Mouse (Mus musculus) midbrain, embryonic 12.5 days (tissue): ENCODE results near the gene Gabbr2. TPM values are rescaled to one million over a fixed set of nuclear protein-coding genes. Genes with fewer than 3 reads are reported as not detected.

Source experiments
- ATAC-seq: fragments of 200-750 bp; cut with Nextera tagmentation; 2 replicates; pipeline ENCODE4 v1.8.0; 2017; ENCODE audit warnings: low read depth, moderate TSS enrichment, moderate library complexity; ENCODE audit not compliant: low FRiP score
- H3K27ac ChIP-seq: fragments of 300-500 bp; sonication (generic); replicated peaks from 2 replicates; pipeline ENCODE4 v1.5.1; 2016; ENCODE audit warnings: mild to moderate bottlenecking
- H3K27me3 ChIP-seq: fragments of 300-500 bp; sonication (generic); 2 replicates; pipeline ENCODE4 v1.6.1; 2016; ENCODE audit warnings: mild to moderate bottlenecking
- H3K36me3 ChIP-seq: fragments of 300-500 bp; sonication (generic); 2 replicates; pipeline ENCODE4 v1.6.1; 2016
- H3K4me1 ChIP-seq: fragments of 300-500 bp; sonication (generic); 2 replicates; pipeline ENCODE4 v1.6.1; 2016
- H3K4me2 ChIP-seq: fragments of 300-500 bp; sonication (generic); replicated peaks from 2 replicates; pipeline ENCODE4 v1.6.1; 2016; ENCODE audit warnings: mild to moderate bottlenecking, moderate library complexity
- H3K4me3 ChIP-seq: fragments of 300-500 bp; sonication (generic); 2 replicates; pipeline ENCODE4 v1.5.1; 2016; ENCODE audit warnings: mild to moderate bottlenecking
- H3K9ac ChIP-seq: fragments of 300-500 bp; sonication (generic); replicated peaks from 2 replicates; pipeline ENCODE4 v1.6.1; 2016; ENCODE audit warnings: mild to moderate bottlenecking, moderate library complexity
- H3K9me3 ChIP-seq: fragments of 300-500 bp; sonication (generic); 2 replicates; pipeline ENCODE4 v1.6.1; 2016; ENCODE audit warnings: mild to moderate bottlenecking
- WGBS: fragments of 180-500 bp; shearing (Covaris S2); methylation state at CpG from one replicate; pipeline ENCODE4 v1.1.7; 2016; 5-methylcytosine and 5-hydroxymethylcytosine counted together
- polyA plus RNA-seq: library from polyadenylated mRNA; unstranded; fragments of >200 nt; fragmentation: Nextera tagmentation; extraction: Ambion mirVana; gene quantifications from 2 replicates; pipeline ENCODE4 v1.2.1, GENCODE M21; 2016

Gabbr2 gene
- polyA plus RNA-seq, 1 experiment from 2014 or later: 0.69 TPM

DNA sequence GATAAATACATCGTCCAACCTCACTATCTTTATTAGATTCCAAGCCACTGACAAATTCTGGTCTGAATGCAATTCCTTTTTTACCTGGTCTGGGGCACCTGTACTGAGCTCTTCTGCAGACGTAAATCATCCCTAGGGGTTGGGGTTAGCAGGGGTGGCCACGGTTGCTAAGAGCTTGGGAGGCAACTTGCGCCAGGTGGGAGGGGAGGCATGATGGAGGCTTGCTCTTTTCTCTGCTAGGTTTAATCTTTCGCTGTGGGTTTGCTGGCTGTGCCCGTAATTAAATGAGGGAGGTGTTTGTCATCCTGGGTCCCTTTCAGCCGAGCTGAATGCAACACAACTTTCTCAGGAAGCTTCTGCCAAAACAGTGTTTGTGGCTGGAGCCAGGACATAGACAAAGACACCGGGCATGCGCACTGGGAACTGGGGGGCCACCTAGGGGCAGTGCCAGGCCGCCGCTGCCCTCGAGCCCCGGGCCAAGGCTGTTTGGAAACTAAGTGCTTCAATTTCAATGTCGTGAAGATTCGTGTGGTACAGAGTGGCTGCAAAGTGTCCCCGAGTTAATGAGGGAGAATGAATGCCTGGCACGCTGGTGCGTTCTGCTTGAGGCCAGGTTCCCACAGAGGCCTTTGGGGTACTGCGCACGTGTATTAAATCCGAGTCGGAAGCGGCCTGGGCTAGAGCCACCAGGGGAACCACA lies 136.8 kb downstream of the Gabbr2 start:
- Histone ChIP-seq H3K4me3 (peak overlapping the region; percentile 4; the same call in 1 of the 2 replicates), H3K4me1 (peaks cover 19% of the 10 kb centered on the region; the same call in 1 of the 2 replicates), H3K9me3 (0 out of 2 replicates have a peak, but pooled peaks cover 3% of the 10 kb centered on the region), H3K36me3 (no peaks in the 10 kb centered on the region), H3K4me2 (no peak overlapping the region), H3K27ac (no peak overlapping the region), H3K27me3 (no peaks in the 10 kb centered on the region; the same call in none of the 2 replicates), H3K9ac (no peak overlapping the region)
- ATAC-seq: no peak
- WGBS: 64% methylated on average over 23 of the region's 23 CpGs

DNA sequence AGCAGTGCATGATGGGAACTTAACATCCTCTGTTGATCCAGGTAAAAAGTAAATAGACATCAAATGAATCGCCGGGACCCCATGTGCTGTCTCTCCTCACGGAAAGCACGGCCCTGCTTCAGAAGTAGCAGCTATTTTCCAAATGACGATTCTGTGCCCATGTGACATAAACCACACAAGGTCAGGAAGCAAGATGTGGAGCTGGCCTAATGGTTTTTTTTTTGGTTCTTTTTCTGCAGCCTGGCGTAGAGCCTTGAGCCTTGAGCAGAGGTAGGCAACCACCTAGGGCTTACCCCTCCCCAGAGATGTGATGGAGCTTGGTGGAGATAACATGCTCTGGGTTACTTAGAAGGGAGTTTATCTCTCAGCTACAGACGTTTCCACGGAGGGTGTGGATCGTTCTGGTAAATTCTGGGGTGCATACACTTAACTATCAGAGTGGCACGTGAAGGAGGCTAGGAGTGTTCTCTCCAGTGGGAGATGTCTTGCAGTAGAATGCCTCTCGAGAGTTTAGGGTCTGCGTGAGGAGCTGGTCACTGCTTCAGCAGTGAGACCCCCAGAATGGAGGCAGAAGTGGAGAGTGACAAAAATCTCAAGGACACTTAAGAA lies 137.7 kb downstream of the Gabbr2 start:
- H3K27ac ChIP-seq: no peak overlapping the region
- H3K4me2 ChIP-seq: no peak overlapping the region
- no peaks in the 10 kb centered on the region; the same call in none of the 2 replicates for H3K27me3 ChIP-seq
- H3K36me3 ChIP-seq: no peaks in the 10 kb centered on the region
- H3K4me3 ChIP-seq: no peak overlapping the region
- WGBS: 83% methylated on average over 12 of the region's 12 CpGs
- H3K4me1 ChIP-seq: peaks cover 14% of the 10 kb centered on the region; the same call in 1 of the 2 replicates
- no peak overlapping the region for H3K9ac ChIP-seq
- no peak for ATAC-seq
- H3K9me3 ChIP-seq: 0 out of 2 replicates have a peak, but pooled peaks cover 3% of the 10 kb centered on the region

DNA sequence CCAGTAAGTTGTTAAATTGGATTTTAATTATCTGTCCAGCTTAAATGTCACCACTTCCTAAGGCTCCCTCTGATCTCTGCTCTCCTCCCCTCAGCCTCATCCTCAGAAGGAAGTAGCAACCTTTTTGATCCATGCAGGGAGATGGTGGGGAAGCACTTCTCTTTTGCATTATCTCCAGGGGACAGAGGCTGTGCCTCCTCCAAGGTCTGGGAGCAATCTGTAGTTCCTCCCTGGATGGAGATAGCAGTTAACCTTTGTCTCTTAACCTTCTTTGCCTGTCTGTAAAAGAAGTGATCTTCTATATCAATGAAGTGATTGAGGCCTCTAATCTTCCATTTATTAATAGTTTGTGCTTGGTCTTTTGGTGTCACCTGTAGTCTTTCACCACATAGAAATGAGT lies 143.9 kb downstream of the Gabbr2 start:
- no peak for ATAC-seq
- Histone ChIP-seq H3K9me3 (0 out of 2 replicates have a peak, but pooled peaks cover 3% of the 10 kb centered on the region), H3K4me2 (no peak overlapping the region), H3K4me3 (no peak overlapping the region), H3K27ac (no peak overlapping the region), H3K4me1 (0 out of 2 replicates have a peak, but pooled peaks cover 3% of the 10 kb centered on the region), H3K36me3 (no peaks in the 10 kb centered on the region), H3K27me3 (no peaks in the 10 kb centered on the region), H3K9ac (no peak overlapping the region)

DNA sequence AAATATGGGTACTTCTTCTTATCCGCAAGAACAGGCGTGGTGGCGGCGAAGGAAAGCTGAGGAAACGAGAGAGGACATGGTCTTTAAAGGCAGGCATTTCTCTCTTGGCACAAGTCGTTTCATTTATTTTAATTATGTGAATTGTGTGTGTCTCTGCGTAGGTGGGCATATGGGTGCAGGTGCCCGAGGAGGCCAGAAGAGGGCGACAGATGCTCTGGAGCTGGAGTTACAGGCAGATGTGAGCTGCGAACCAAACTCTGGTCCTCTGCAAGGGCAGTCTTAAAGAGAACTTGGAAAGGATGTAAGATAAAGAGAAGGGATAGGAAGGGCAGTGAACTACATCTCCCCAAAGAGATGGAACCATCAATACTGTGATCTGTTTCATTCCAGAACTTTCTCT lies 145.3 kb downstream of the Gabbr2 start:
- ATAC-seq: no peak
- no peak overlapping the region for H3K9ac ChIP-seq
- 97% methylated on average over 10 of the region's 10 CpGs for WGBS
- no peak overlapping the region for H3K4me3 ChIP-seq
- no peaks in the 10 kb centered on the region for H3K27me3 ChIP-seq
- H3K4me1 ChIP-seq: 0 out of 2 replicates have a peak, but pooled peaks cover 2% of the 10 kb centered on the region
- 0 out of 2 replicates have a peak, but pooled peaks cover 3% of the 10 kb centered on the region for H3K9me3 ChIP-seq
- no peak overlapping the region for H3K4me2 ChIP-seq
- no peak overlapping the region for H3K27ac ChIP-seq
- H3K36me3 ChIP-seq: no peaks in the 10 kb centered on the region

- Histone ChIP-seq H3K4me3 (no peak overlapping the region), H3K4me2 (no peak overlapping the region), H3K27ac (no peak overlapping the region), H3K9ac (no peak overlapping the region), H3K4me1 (no peaks in the 10 kb centered on the region), H3K36me3 (no peaks in the 10 kb centered on the region), H3K9me3 (no peaks in the 10 kb centered on the region), H3K27me3 (no peaks in the 10 kb centered on the region)
- WGBS: 77% methylated on average over 6 of the region's 6 CpGs
- ATAC-seq: no peak
Measured at GRCm38 (mm10) chr4:46844982-46845643, 146.6 kb downstream of the Gabbr2 start.

DNA sequence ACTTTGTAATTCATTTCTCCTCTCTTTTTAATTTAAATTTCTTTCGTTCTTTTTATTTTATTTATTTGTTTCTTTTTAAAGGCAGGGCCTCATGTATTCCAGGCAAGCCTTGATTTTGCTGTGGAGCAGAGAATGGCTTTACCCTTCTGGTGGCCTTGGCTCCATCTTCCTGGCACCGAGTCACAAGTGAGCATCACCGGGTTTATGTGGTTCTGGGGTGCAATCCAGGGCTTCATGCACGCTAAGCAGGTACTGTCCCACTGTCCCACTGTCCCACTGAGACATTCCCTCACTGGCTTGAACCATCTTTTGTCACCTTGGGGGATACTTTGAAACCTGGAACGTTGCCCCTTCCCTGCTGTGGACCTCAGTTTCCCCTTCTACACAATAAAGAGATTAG lies 147.1 kb downstream of the Gabbr2 start:
- Histone ChIP-seq H3K9ac (no peak overlapping the region), H3K9me3 (no peaks in the 10 kb centered on the region), H3K27me3 (no peaks in the 10 kb centered on the region), H3K4me1 (no peaks in the 10 kb centered on the region), H3K4me3 (no peak overlapping the region), H3K4me2 (no peak overlapping the region), H3K36me3 (no peaks in the 10 kb centered on the region), H3K27ac (no peak overlapping the region)
- no peak for ATAC-seq
- WGBS: 73% methylated on average over 5 of the region's 5 CpGs

DNA sequence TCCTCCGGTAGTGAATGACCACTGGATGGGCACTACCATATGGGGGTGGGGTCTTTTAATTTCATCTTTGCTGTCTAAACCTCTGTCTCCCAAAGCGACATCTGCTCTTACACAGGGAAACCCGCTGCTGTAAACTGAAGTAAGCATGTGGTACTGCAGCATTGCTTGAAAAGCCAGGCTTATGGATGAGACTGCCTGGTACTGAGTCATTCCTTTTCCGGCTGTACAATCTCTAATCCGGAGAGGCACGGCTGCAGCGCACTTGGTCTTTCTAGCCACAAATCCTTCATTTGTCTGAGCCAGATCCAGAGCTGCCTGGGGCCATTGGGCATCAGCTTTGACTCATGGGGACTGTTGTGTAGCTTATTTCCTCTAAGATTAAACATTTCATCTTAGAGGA lies 149.1 kb downstream of the Gabbr2 start:
- Histone ChIP-seq H3K9me3 (no peaks in the 10 kb centered on the region), H3K27me3 (no peaks in the 10 kb centered on the region), H3K36me3 (no peaks in the 10 kb centered on the region), H3K4me1 (no peaks in the 10 kb centered on the region), H3K4me2 (no peak overlapping the region), H3K27ac (no peak overlapping the region), H3K4me3 (no peak overlapping the region), H3K9ac (no peak overlapping the region)
- WGBS: 91% methylated on average over 7 of the region's 7 CpGs
- no peak for ATAC-seq

GRCm38 (mm10) chr4:46840146-46840545 lies 151.5 kb downstream of the Gabbr2 start:
- WGBS: 85% methylated on average over 6 of the region's 6 CpGs
- ATAC-seq: no peak
- H3K36me3 ChIP-seq: no peaks in the 10 kb centered on the region
- no peak overlapping the region for H3K4me3 ChIP-seq
- no peak overlapping the region for H3K27ac ChIP-seq
- H3K4me1 ChIP-seq: no peaks in the 10 kb centered on the region
- H3K27me3 ChIP-seq: no peaks in the 10 kb centered on the region
- H3K9me3 ChIP-seq: no peaks in the 10 kb centered on the region
- H3K9ac ChIP-seq: no peak overlapping the region
- H3K4me2 ChIP-seq: no peak overlapping the region

GRCm38 (mm10) chr4:46837362-46837761 lies 154.3 kb downstream of the Gabbr2 start:
- Histone ChIP-seq H3K4me2 (no peak overlapping the region), H3K36me3 (no peaks in the 10 kb centered on the region), H3K4me1 (no peaks in the 10 kb centered on the region; the same call in 1 of the 2 replicates), H3K9me3 (no peaks in the 10 kb centered on the region), H3K9ac (no peak overlapping the region), H3K4me3 (no peak overlapping the region), H3K27ac (no peak overlapping the region), H3K27me3 (no peaks in the 10 kb centered on the region)
- no peak for ATAC-seq
- 86% methylated on average over 7 of the region's 7 CpGs for WGBS

- WGBS: 53% methylated on average over 18 of the region's 18 CpGs
- no peak for ATAC-seq
- Histone ChIP-seq H3K4me3 (no peak overlapping the region), H3K4me2 (no peak overlapping the region), H3K27ac (no peak overlapping the region), H3K9ac (no peak overlapping the region), H3K27me3 (no peaks in the 10 kb centered on the region), H3K4me1 (no peaks in the 10 kb centered on the region; the same call in 1 of the 2 replicates), H3K36me3 (no peaks in the 10 kb centered on the region), H3K9me3 (no peaks in the 10 kb centered on the region)
Measured at GRCm38 (mm10) chr4:46836065-46836464, 155.6 kb downstream of the Gabbr2 start.

- Histone ChIP-seq H3K27me3 (no peaks in the 10 kb centered on the region), H3K36me3 (no peaks in the 10 kb centered on the region), H3K9me3 (no peaks in the 10 kb centered on the region), H3K9ac (no peak overlapping the region), H3K27ac (no peak overlapping the region), H3K4me2 (no peak overlapping the region), H3K4me1 (no peaks in the 10 kb centered on the region; the same call in 1 of the 2 replicates), H3K4me3 (no peak overlapping the region)
- ATAC-seq: no peak
- WGBS: 96% methylated on average over 14 of the region's 14 CpGs
Measured at GRCm38 (mm10) chr4:46835064-46835463, 156.6 kb downstream of the Gabbr2 start.
